Mouse (Mus musculus) gastrocnemius, adult 8-10 months (tissue): Measurements from ENCODE around the gene 5330417C22Rik. TPM values are rescaled to one million over a fixed set of nuclear protein-coding genes. Genes with fewer than 3 reads are reported as not detected.

Experiments
- DNase-seq, 2 experiments: peaks; one replicate each; pipeline ENCODE4 v3.0.0; 2022; ENCODE audit warnings: low spot score in 2 of 2
- microRNA-seq: library from miRNA; unstranded; fragments of <30 nt; microRNA quantifications from one replicate; pipeline ENCODE4 v1.2.0, GENCODE M21; 2022
- total RNA-seq, 4 experiments: library from RNA; stranded (reverse); gene quantifications; 2 replicates each; pipeline ENCODE4 v1.2.4; 2022

Gene 5330417C22Rik
- total RNA-seq, 4 experiments from 2014 or later, result 0.19 to 0.31 TPM; not detected in 2

- DNase-seq, result no peak
These were observed 121.2 kb downstream of the 5330417C22Rik start, which contains the start of gene Celsr2 for GRCm38 (mm10) chr3:108414857-108415830. Gene Celsr2 (minus strand): TSS chr3:108415552.

- no peak for DNase-seq
These were observed 122.5 kb downstream of the 5330417C22Rik start for GRCm38 (mm10) chr3:108413634-108414360.

GRCm38 (mm10) chr3:108411754-108412121 lies 124.6 kb downstream of the 5330417C22Rik start:
- no peak for DNase-seq

- DNase-seq, result no peak
These were observed 125.1 kb downstream of the 5330417C22Rik start for GRCm38 (mm10) chr3:108411026-108411753.

- DNase-seq, result no peak
These were observed 126.0 kb downstream of the 5330417C22Rik start for GRCm38 (mm10) chr3:108410359-108410714.

GRCm38 (mm10) chr3:108409656-108410358 lies 126.5 kb downstream of the 5330417C22Rik start:
- no peak for DNase-seq

GRCm38 (mm10) chr3:108408517-108409008 lies 127.8 kb downstream of the 5330417C22Rik start:
- no peak for DNase-seq

GRCm38 (mm10) chr3:108406306-108406885 lies 129.9 kb downstream of the 5330417C22Rik start:
- no peak for DNase-seq

Small RNAs within 50 kb of the gene (microRNA-seq; reads per million reads assigned to microRNA genes)
- gene Gm22860, result not detected

Other genes with a start within 250 kb of the 5330417C22Rik start
- gene Mybphl, start 171.6 kb downstream of the 5330417C22Rik start, total RNA-seq, result not detected
- not detected for gene Psrc1, start 152.7 kb downstream of the 5330417C22Rik start, total RNA-seq
- gene Celsr2, start 121.0 kb downstream of the 5330417C22Rik start, total RNA-seq, result 10 to 100 TPM in 2 of 4 experiments, 1 to 10 TPM in 2; 8.9 to 12.5 (median 9.6) TPM
- 100 to 1,000 TPM; 106 to 124 (median 111) TPM for gene Sars, start 91.3 kb downstream of the 5330417C22Rik start, total RNA-seq
- not detected for gene 1700013F07Rik, start 2.4 kb downstream of the 5330417C22Rik start, total RNA-seq
- gene Tmem167b, start 25.9 kb upstream of the 5330417C22Rik start, total RNA-seq, result 10 to 100 TPM; 14.8 to 16.5 (median 16.1) TPM
- gene Taf13, start 35.2 kb upstream of the 5330417C22Rik start, total RNA-seq, result 10 to 100 TPM; 18.6 to 30.2 (median 25.3) TPM
- gene Wdr47, start 54.7 kb upstream of the 5330417C22Rik start, total RNA-seq, result 1 to 10 TPM; 3.5 to 7.7 (median 5.0) TPM
- gene Clcc1, start 117.4 kb upstream of the 5330417C22Rik start, total RNA-seq, result 10 to 100 TPM; 33.9 to 45.3 (median 37.3) TPM
- gene Gpsm2, start 185.8 kb upstream of the 5330417C22Rik start, total RNA-seq, result 1 to 10 TPM in 1 of 4 experiments, under 1 TPM in 3; 0.56 to 1.2 (median 0.74) TPM
- under 1 TPM; 0.11 to 0.34 (median 0.15) TPM for gene Aknad1, start 203.1 kb upstream of the 5330417C22Rik start, total RNA-seq